Mouse (Mus musculus): ENCODE results near the gene Rps10.
A peak's percentile ranks its signal among the peaks of the same experiment; 100 is the strongest.

The Rps10 gene

GRCm38 (mm10) chr17:27615388-27615787, 21.1 kb downstream of the Rps10 start:
- no peak for DNase-seq (ENCODE audit: extremely low read depth, low read depth, low spot score)

- no peak for DNase-seq (ENCODE audit: extremely low read depth, low read depth, low spot score)
Measured at GRCm38 (mm10) chr17:27613016-27613415, 23.5 kb downstream of the Rps10 start.

- no peak for DNase-seq (ENCODE audit: extremely low read depth, low read depth, low spot score)
Measured at GRCm38 (mm10) chr17:27611994-27612393, 24.5 kb downstream of the Rps10 start.

DNA sequence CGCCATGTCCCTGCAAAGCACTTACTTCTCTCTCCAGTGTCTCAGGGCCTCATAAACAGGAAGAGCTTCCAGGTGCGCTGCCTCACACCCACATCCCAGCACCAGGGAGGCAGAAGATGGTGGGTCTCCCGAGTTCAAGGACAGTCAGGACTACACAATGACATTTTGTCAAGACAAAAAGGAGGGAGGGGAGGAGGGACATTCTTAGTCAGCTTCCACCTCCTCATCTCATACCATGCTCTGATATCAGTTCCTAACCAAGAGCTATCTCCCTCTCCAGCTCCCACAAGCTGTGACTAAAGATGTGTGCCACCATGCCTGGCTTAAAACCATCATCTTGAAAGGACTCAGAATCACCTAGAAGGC, 25.0 kb downstream of the Rps10 start:
- DNase-seq (ENCODE audit: extremely low read depth, low read depth, low spot score), result no peak

GRCm38 (mm10) chr17:27610679-27611518, 25.6 kb downstream of the Rps10 start:
- no peak for DNase-seq (ENCODE audit: extremely low read depth, low read depth, low spot score)

- no peak for DNase-seq (ENCODE audit: extremely low read depth, low read depth, low spot score)
Measured at GRCm38 (mm10) chr17:27609576-27609975, 26.9 kb downstream of the Rps10 start.

- DNase-seq (ENCODE audit: extremely low read depth, low read depth, low spot score), result no peak
Measured at GRCm38 (mm10) chr17:27603522-27604234, 32.8 kb downstream of the Rps10 start.

DNA sequence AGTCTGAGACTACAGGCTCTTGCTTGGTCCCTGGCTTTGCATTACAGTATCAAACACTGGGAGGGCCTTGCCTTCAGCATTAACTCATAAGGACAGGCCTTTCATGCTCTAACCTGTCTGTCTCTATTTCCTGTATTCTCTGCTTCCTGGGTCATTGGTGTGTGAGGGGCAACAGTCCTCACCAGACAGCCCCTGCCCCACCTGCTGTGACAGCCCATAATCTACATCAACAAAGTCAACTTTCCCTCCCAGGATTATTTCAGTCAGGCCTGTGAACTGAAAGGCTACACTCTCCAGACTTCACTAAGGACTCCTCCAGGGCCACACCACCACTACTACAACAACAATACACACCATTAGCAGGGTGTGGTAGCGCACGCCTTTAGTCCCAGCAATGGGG, 33.4 kb downstream of the Rps10 start:
- no peak for DNase-seq (ENCODE audit: extremely low read depth, low read depth, low spot score)

GRCm38 (mm10) chr17:27600869-27601268, 35.6 kb downstream of the Rps10 start:
- DNase-seq (ENCODE audit: extremely low read depth, low read depth, low spot score), result no peak

DNA sequence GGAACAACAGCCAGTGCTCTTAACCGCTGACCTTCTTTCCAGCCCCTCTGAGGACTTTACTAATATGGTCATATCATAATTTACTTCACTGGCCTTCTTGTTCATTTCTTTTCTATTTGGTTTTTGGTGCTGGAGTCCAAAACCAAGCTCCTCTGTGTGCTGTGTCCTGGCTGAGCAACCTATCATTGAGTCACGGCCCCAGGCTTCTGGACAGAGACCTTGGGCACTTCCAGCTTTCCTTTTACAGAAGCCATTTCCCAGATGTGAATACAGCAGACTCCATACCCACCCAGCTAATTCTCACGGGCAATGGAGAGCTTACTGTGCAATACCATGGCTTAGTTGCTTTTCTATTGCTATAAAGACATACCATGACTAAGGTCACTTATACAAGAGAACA, 36.2 kb downstream of the Rps10 start:
- no peak for DNase-seq (ENCODE audit: extremely low read depth, low read depth, low spot score)

DNA sequence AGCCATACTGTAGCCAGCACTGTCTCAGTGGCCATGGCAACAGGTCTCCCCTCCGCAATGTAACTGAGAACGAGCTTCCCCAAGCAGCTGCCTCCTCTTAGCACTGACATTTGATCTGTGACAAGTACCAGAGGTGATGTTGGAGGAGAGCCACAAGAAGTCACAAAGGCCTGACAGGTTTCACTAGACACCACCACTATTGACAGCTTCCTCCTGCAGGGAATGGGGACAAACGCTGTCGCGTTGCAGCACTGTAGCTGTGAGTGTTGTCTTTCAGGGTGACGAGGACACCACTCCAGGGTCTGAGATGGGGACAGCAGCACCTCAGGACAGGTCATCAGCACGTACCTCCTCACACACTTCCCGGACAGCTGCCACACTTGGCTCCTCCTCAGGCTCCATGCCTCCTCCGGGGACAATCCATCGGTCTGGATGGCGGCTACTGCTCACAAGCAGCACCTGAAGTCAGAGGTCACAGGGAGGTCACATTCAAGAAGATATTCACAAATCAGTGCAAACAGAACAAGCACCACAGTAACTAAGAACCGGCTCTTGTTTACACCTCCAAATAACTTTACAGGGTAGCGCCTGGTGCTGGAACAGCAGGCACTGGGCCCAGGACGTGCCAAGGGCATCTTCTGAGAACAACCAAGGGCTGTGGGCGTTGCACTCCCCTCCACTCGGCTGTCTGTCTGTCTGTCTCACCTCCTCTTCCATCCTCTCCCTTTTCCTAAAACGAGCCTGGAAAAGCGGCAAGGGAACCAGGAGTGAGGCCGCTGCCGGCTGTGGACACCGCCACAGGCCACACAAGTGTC, 39.9 kb downstream of the Rps10 start:
- DNase-seq (ENCODE audit: extremely low read depth, low read depth, low spot score), result no peak

DNA sequence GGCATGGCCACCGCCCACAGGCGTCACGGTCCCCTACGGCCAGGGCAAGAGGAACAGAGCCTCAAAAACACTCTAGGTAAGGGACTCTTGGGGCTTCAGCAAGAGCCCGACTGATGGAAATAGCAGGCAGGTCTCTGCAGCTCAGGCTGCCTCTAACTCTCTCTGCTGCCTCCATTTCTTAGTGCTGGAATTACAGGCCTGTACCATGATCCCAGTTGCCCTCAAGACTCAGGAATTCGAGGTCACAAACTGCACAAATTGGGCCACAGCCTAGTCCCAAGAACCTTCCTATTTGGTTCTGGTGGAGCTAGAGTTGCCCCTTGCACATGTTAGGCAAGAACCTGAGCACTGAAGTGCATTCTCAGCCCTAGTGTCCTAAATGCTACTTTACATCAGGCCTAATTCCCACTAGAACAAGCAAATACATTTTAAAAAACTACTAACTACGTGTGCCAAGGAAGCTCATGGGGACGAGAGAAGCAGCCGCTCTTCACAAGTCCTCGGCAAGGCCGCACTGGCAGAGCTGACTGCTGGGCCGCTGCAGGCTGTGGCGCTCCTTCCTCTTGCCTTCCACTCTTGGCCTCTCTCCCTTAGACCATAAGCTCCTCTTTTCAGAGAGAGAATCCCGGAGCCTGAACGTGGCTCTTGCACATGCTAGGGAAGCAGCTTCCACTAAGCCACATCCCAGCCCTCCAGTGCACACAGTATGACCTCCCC, 40.7 kb downstream of the Rps10 start:
- DNase-seq (ENCODE audit: extremely low read depth, low read depth, low spot score), result no peak

DNA sequence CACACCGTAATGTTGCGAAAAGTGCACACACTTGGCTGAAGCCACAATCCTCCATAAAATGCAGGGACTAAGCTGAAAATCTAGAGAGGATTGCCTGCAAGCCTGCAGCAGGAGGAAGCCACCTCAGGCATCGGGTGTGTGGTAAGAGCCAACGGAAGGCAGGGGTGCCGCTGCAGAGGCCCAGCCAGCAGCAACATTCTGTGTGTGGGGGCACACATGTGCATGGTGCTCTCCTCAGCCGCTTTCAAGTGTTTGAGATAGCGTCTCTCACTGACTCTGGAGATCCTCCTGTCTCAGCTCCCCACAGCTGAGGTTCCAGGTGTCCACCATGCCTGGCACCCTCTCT, 43.9 kb downstream of the Rps10 start:
- DNase-seq (ENCODE audit: extremely low read depth, low read depth, low spot score), result no peak

GRCm38 (mm10) chr17:27591826-27592564, 44.5 kb downstream of the Rps10 start:
- peak; percentile 30 for DNase-seq (ENCODE audit: extremely low read depth, low read depth, low spot score)

DNA sequence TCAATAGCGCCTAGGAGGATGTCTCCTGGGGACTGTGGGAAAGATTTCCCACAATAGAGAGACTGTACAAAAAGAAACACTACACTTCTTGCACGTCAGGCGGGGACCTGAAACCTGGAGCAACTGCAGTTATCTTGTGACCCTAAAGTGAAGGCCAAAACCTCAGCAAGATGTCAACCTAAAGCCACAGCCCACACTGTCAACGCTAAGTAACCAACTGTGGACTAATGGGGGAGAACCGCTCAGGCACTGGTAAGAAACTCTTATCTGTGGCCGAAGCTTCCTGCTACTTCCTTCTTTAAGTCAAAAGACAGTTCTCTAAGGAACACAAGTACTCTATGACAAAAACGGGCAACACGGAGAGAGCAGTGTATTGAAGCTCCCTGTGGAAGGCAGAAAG, 48.2 kb downstream of the Rps10 start:
- DNase-seq (ENCODE audit: extremely low read depth, low read depth, low spot score), result no peak

- no peak for DNase-seq (ENCODE audit: extremely low read depth, low read depth, low spot score)
Measured at GRCm38 (mm10) chr17:27587252-27587651, 49.2 kb downstream of the Rps10 start.

- no peak for DNase-seq (ENCODE audit: extremely low read depth, low read depth, low spot score)
Measured at GRCm38 (mm10) chr17:27586661-27587060, 49.8 kb downstream of the Rps10 start.

DNA sequence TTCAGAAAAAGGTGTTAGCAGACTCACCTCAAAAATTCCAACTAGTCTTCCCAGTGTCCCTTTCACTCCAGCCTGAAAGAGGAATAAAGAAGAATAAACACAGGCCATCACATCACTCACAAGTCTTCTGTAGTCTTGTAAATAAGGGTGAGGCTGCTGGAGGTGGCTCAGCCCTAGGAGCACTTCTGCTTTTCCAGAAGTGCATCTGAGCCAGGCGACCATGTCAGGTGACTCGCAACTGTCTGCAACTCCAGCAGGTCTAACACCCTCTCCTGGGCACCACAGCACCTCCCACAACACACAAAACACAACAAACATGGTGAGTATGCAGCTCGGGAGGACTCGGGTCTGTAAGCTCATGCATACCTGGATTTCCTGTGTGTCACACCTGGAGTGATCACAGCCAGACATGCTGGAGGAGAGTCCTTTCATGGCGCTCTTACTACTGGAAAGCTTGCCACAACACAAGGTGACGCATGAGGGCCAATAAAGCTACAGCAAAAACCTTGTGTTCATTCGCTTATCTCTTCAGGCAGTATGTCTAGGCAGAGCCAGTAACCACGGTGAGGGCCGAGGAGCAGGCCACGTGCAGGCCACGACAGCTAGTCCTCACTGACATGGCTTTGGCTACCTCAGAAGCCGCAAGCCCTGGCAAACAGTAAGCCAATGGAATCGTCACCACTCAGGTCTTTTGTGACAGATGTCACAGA, 53.1 kb downstream of the Rps10 start:
- DNase-seq (ENCODE audit: extremely low read depth, low read depth, low spot score), result no peak

Measured in fat pad, adult 2 months (tissue).